Mouse (Mus musculus) embryonic facial prominence, embryonic 13.5 days (tissue): ENCODE data around the gene Dnajc24. TPM values are rescaled to one million over a fixed set of nuclear protein-coding genes. Genes with fewer than 3 reads are reported as not detected.

Source experiments
- ATAC-seq: fragments of 200-750 bp; cut with Nextera tagmentation; 2 replicates; pipeline ENCODE4 v1.8.0; 2017; ENCODE audit warnings: low read depth; ENCODE audit not compliant: insufficient number of reproducible peaks, insufficient read depth, low FRiP score, low TSS enrichment
- H3K27ac ChIP-seq: fragments of 300-500 bp; sonication (generic); 2 replicates; pipeline ENCODE4 v1.5.1; 2015; ENCODE audit warnings: moderate library complexity, mild to moderate bottlenecking, inconsistent platforms
- H3K27me3 ChIP-seq: fragments of 300-500 bp; sonication (generic); 2 replicates; pipeline ENCODE4 v1.6.1; 2015; ENCODE audit warnings: mild to moderate bottlenecking, inconsistent platforms
- H3K36me3 ChIP-seq: fragments of 300-500 bp; sonication (generic); 2 replicates; pipeline ENCODE4 v1.6.1; 2015; ENCODE audit warnings: mild to moderate bottlenecking, inconsistent platforms
- H3K4me1 ChIP-seq: fragments of 300-500 bp; sonication (generic); 2 replicates; pipeline ENCODE4 v1.6.1; 2015; ENCODE audit warnings: inconsistent platforms
- H3K4me2 ChIP-seq: fragments of 300-500 bp; sonication (generic); 2 replicates; pipeline ENCODE4 v1.6.1; 2015; ENCODE audit warnings: moderate library complexity, mild to moderate bottlenecking, inconsistent platforms
- H3K4me3 ChIP-seq: fragments of 300-500 bp; sonication (generic); 2 replicates; pipeline ENCODE4 v1.5.1; 2015; ENCODE audit warnings: mild to moderate bottlenecking, inconsistent platforms
- H3K9ac ChIP-seq: fragments of 300-500 bp; sonication (generic); 2 replicates; pipeline ENCODE4 v1.6.1; 2015; ENCODE audit warnings: mild to moderate bottlenecking, inconsistent platforms
- H3K9me3 ChIP-seq: fragments of 300-500 bp; sonication (generic); 2 replicates; pipeline ENCODE4 v1.6.1; 2016; ENCODE audit warnings: inconsistent platforms
- WGBS: fragments of 180-500 bp; shearing (Covaris S2); methylation state at CpG from one replicate; pipeline ENCODE4 v1.1.7; 2015; ENCODE audit warnings: mixed read lengths; 5-methylcytosine and 5-hydroxymethylcytosine counted together
- microRNA-seq: library from miRNA; unstranded; fragments of <30 nt; microRNA quantifications from one replicate; pipeline ENCODE4, GENCODE M21; 2016
- polyA plus RNA-seq: library from polyadenylated mRNA; unstranded; fragments of >200 nt; fragmentation: Nextera tagmentation; extraction: Ambion mirVana; gene quantifications from 2 replicates; pipeline ENCODE4 v1.2.1, GENCODE M21; 2015

Dnajc24 gene
- polyA plus RNA-seq, 1 experiment from 2014 or later: 40.5 TPM

DNA sequence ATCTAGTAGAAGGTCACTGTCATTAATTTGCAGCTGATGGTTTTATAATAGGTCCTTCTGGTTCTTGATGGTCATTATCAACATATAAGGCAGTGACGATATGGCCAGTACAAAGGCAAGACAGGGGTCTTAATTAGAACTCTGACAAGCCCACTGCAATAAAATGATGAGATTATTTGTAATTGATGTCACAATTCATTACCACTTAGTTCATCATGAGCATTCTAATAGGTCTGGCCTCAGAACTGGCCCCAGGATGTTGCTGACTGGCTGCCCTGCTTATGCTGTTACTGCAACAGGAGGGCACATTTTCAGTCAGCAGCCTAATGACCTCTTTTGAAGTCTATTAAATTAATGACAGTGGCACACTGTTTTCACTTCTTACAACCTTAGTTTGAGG is 39.9 kb downstream of the Dnajc24 start:
- Histone ChIP-seq H3K4me2 (no peak overlapping the region), H3K4me1 (no peaks in the 10 kb centered on the region), H3K36me3 (peaks cover 27% of the 10 kb centered on the region), H3K9me3 (no peaks in the 10 kb centered on the region), H3K27me3 (no peaks in the 10 kb centered on the region), H3K9ac (no peak overlapping the region), H3K4me3 (no peak overlapping the region), H3K27ac (no peak overlapping the region)
- 80% methylated on average over 1 of the region's 1 CpGs for WGBS
- ATAC-seq: no peak

DNA sequence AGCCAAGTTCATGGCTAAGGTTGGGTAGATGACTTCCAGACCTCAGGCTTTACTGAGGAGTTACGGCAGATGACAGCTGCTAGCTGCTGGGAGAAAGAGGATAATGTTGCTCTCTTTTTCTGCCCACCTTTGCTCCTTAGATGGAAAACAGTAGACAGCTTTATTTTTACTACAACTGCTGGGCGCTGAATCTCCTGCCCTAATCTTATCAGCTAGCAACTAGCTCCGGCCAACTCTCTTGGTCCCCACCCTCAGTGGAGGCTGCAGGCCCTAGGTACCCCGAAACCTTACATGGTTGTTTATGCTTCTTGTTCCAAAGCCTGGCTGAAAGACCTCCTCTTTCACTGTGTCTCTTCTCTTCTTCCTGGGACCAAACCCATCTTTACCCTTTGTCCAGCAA is 49.5 kb downstream of the Dnajc24 start:
- no peaks in the 10 kb centered on the region for H3K27me3 ChIP-seq
- WGBS: 84% methylated on average over 4 of the region's 4 CpGs
- no peak overlapping the region for H3K9ac ChIP-seq
- no peak for ATAC-seq
- H3K9me3 ChIP-seq: no peaks in the 10 kb centered on the region
- H3K4me1 ChIP-seq: no peaks in the 10 kb centered on the region
- H3K4me2 ChIP-seq: no peak overlapping the region
- no peak overlapping the region for H3K4me3 ChIP-seq
- H3K36me3 ChIP-seq: 0 out of 2 replicates have a peak, but pooled peaks cover 3% of the 10 kb centered on the region
- no peak overlapping the region for H3K27ac ChIP-seq

DNA sequence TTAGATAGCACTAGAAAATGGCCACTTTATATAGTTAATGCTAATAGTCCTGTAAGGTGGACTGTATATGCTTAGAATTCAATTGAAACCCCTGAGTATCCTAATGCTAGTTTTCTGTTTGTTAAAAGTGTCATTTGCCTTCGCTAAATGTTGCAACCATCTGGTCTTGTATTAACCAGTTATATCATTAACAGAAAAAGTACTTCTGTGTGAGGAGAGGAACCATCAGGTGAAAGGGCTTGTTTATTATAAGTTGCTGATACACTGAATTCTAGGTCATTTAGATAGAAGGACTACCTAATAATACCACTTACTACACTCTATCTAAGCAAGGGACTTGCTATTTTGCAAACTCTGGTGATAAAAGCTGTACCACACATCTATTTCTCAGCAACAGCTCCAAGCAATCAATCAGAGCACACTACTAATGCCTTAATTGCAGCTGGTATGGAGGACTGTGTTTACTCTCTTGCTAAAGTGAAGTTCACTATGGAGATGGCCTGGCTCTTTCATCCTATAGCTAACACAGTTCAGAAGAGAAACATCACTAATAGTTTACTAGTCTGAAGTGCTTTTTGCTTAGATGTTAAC is 51.9 kb downstream of the Dnajc24 start:
- Histone ChIP-seq H3K9ac (no peak overlapping the region), H3K36me3 (0 out of 2 replicates have a peak, but pooled peaks cover 3% of the 10 kb centered on the region), H3K9me3 (no peaks in the 10 kb centered on the region), H3K27ac (no peak overlapping the region), H3K4me3 (no peak overlapping the region), H3K4me1 (no peaks in the 10 kb centered on the region), H3K27me3 (no peaks in the 10 kb centered on the region), H3K4me2 (no peak overlapping the region)
- 87% methylated on average over 1 of the region's 1 CpGs for WGBS
- ATAC-seq: no peak

DNA sequence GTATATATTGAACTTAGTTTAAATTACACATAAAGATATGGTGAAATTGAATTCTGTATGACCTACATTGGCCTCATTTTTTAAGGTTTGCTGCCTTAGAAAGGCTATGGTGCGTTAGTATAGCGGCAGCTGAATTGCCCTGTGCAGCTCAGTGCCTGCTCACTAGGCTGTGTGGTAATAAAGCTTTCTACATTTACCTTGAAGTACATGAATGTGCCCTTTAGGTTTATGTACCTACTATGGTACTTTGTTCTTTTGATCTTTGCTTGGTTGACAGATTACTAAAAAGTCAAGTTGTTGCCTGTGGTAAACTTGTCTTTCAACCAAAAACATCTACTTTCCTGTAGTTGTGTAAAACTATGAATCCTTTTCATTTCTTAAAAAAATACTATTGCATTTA is 53.2 kb downstream of the Dnajc24 start:
- Histone ChIP-seq H3K36me3 (0 out of 2 replicates have a peak, but pooled peaks cover 3% of the 10 kb centered on the region), H3K27me3 (no peaks in the 10 kb centered on the region), H3K27ac (no peak overlapping the region), H3K4me1 (no peaks in the 10 kb centered on the region), H3K4me2 (no peak overlapping the region), H3K4me3 (no peak overlapping the region), H3K9ac (no peak overlapping the region), H3K9me3 (no peaks in the 10 kb centered on the region)
- 88% methylated on average over 2 of the region's 2 CpGs for WGBS
- ATAC-seq: no peak

DNA sequence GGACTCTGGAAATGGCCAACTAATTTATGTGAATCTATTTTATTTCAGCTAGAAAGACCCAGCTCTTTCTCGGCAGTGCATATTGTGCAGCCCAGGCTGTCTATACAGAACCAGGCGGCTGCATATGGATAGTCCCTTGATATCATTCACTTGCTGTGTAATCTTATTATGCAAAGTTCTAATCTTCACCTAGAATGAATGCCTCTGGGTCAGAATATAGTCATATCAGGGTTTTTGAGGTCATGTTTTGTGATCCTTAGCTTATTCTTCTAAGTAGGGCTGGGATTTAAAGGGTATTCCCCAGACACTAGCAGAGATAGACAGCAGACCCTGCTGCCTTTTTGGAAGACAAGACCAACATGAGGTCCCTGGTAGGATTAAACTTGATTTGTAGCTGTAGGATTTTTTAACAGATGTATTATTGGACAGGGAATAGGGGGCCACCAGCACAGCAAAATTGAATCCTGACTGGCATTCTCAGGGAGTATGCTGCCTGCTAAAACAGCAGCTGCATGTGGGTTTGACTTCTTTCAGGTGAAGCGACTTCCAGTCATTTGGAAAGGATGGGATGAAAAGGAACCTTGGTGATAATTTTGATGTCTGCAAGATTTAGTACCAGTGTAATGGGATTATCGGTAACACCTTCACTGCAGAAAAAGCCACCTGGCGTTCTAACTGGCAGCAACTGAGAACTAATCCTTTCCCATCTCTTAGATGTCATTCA is 85.6 kb downstream of the Dnajc24 start:
- H3K4me3 ChIP-seq: no peak overlapping the region
- peaks cover 5% of the 10 kb centered on the region; the same call in 1 of the 2 replicates for H3K36me3 ChIP-seq
- H3K27me3 ChIP-seq: no peaks in the 10 kb centered on the region
- 73% methylated on average over 5 of the region's 5 CpGs for WGBS
- ATAC-seq: no peak
- no peaks in the 10 kb centered on the region for H3K9me3 ChIP-seq
- no peak overlapping the region for H3K27ac ChIP-seq
- no peaks in the 10 kb centered on the region for H3K4me1 ChIP-seq
- no peak overlapping the region for H3K4me2 ChIP-seq
- H3K9ac ChIP-seq: no peak overlapping the region

Small RNAs within 50 kb of the gene (microRNA-seq; reads per million reads assigned to microRNA genes)
- not detected for gene Gm22002

Other genes with a start within 250 kb of the Dnajc24 start
- 38.9 and 45.0 TPM in 2 replicates for gene Elp4, start 99.0 kb downstream of the Dnajc24 start, polyA plus RNA-seq
- gene Immp1l, start 98.9 kb downstream of the Dnajc24 start, polyA plus RNA-seq: 149 and 156 TPM in 2 replicates